Mouse (Mus musculus): Measurements from ENCODE around the gene T2. TPM values are rescaled to one million over a fixed set of nuclear protein-coding genes. Genes with fewer than 3 reads are reported as not detected.
"Not testable (repeated sequence)": the region's sequence is repeated elsewhere in the genome, so short reads cannot be mapped to it uniquely, and the experiment has no call there.

The T2 gene
- polyA plus RNA-seq, 1 experiment: 0.09 TPM

DNA sequence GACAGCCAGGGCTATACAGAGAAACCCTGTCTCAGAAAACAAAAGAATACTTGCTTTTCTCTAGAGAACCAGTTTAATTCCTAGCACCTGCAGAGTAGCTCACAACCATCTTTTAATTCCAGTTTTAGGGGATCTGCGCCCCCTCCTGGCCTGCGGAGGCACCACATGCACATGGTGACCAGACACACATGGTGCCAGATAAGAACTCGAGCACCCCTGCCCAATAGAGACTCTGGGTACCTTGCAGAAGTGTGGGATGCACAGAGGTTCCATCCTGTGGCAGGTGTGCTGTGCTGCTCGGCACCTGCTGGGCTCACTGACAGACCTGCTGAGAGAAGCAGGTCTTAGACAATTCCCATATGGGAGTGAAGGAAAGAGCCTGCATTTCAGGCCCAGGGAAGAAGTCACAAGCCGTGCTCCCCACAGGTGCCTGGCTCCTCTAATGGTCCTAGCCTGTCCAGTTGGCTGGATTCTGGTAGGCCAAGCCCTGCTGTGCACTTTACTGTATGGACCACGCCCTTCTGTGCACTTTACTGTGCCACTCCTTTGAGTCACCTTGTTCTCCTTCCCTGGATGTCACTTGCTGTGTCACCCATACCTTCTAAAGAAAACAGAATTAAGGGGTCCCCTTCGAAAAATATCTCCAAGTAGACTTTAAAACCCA lies 27.1 kb upstream of the T2 start:
- peak; percentile 43 for DNase-seq
- 92% methylated on average over 7 of the region's 7 CpGs for whole genome bisulfite sequencing
- no peaks in the 10 kb centered on the region for H3K4me1 ChIP-seq (replicated peaks; ENCODE audit: control insufficient read depth, insufficient read depth, low read length)

DNA sequence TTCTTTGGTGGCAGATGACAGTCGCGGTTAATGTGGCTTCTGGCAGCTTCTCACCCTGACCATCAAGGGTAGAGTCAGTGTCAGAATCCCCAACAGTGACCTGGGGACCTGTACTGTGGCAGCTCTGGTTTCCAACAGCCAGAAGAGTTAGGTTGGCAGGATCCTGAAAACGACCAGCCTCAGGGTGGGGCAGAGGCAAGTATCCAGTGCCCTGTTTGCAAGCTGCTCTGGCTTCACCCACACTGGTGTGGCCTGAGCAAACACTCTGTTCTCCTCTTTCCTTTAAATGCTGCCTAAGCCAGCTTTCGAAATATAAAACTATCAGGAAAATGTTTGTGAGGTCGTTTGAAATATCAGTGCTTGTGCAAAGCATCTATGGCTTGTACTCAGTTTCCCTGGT lies 25.2 kb upstream of the T2 start:
- Histone ChIP-seq H3K4me3 (ENCODE audit: control insufficient read depth, insufficient read depth, low read length) (no peak overlapping the region), H3K27ac (ENCODE audit: control insufficient read depth, insufficient read depth, low read length) (no peak overlapping the region), H3K36me3 (ENCODE audit: control insufficient read depth, insufficient read depth, low read length) (no peaks in the 10 kb centered on the region), H3K4me1 (replicated peaks; ENCODE audit: control insufficient read depth, insufficient read depth, low read length) (no peaks in the 10 kb centered on the region), H3K27me3 (ENCODE audit: control insufficient read depth, insufficient read depth, low read length) (no peaks in the 10 kb centered on the region)
- 76% methylated on average over 5 of the region's 5 CpGs for WGBS
- TF ChIP-seq POLR2A (IDR thresholded peaks at IDR 0.05; ENCODE audit: control insufficient read depth, extremely low read depth, insufficient read depth, low read length, poor library complexity) (no peak), CTCF (IDR thresholded peaks at IDR 0.05; ENCODE audit: borderline replicate concordance, control insufficient read depth, extremely low read depth, insufficient read depth, low read length, poor library complexity) (no peak)
- DNase-seq: no peak

More for the DNA sequence above, 27.1 kb upstream of the T2 start:
- Histone ChIP-seq H3K27ac (ENCODE audit: control insufficient read depth, insufficient read depth, low read length) (no peak overlapping the region), H3K36me3 (ENCODE audit: control insufficient read depth, insufficient read depth, low read length) (peaks cover 3% of the 10 kb centered on the region; the same call in 1 of the 2 replicates), H3K4me3 (ENCODE audit: control insufficient read depth, insufficient read depth, low read length) (no peak overlapping the region), H3K27me3 (ENCODE audit: control insufficient read depth, insufficient read depth, low read length) (no peaks in the 10 kb centered on the region)
- TF ChIP-seq POLR2A (IDR thresholded peaks at IDR 0.05; ENCODE audit: control insufficient read depth, extremely low read depth, insufficient read depth, low read length, poor library complexity) (no peak), CTCF (IDR thresholded peaks at IDR 0.05; ENCODE audit: borderline replicate concordance, control insufficient read depth, extremely low read depth, insufficient read depth, low read length, poor library complexity) (0 out of 2 replicates have a peak, but pooled peaks have one; percentile 39)

DNA sequence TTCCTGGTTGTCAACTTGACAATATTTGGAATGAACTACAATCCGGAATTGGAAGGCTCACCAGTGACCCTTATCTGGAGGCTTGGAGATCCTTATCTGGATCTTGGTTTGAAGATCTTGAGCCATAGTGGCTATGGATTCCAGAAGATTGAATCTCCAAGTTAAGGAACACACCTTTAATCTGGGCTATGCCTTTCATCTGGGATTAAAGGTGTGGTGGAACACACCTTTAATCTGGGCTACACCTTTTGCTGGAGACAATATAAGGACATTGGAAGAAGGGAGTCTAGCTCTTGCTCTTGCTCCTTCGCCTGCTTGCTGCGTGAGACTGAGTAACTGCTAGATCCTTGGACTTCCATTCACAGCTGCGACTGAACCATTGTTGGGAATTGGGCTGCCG lies 18.6 kb upstream of the T2 start, which contains the start of gene Prr18:
Prr18 (plus strand) TSS at position 301 of the 400 bp plus-strand sequence.
- not testable (repeated sequence) for DNase-seq; H3K27ac ChIP-seq (ENCODE audit: control insufficient read depth, insufficient read depth, low read length); H3K4me3 ChIP-seq (ENCODE audit: control insufficient read depth, insufficient read depth, low read length); H3K36me3 ChIP-seq (ENCODE audit: control insufficient read depth, insufficient read depth, low read length)
- 100% methylated on average over 1 of the region's 5 CpGs for WGBS
- peaks cover 16% of the 10 kb centered on the region; the same call in 1 of the 2 replicates for H3K27me3 ChIP-seq (ENCODE audit: control insufficient read depth, insufficient read depth, low read length)
- H3K4me1 ChIP-seq (replicated peaks; ENCODE audit: control insufficient read depth, insufficient read depth, low read length): peaks cover 11% of the 10 kb centered on the region

DNA sequence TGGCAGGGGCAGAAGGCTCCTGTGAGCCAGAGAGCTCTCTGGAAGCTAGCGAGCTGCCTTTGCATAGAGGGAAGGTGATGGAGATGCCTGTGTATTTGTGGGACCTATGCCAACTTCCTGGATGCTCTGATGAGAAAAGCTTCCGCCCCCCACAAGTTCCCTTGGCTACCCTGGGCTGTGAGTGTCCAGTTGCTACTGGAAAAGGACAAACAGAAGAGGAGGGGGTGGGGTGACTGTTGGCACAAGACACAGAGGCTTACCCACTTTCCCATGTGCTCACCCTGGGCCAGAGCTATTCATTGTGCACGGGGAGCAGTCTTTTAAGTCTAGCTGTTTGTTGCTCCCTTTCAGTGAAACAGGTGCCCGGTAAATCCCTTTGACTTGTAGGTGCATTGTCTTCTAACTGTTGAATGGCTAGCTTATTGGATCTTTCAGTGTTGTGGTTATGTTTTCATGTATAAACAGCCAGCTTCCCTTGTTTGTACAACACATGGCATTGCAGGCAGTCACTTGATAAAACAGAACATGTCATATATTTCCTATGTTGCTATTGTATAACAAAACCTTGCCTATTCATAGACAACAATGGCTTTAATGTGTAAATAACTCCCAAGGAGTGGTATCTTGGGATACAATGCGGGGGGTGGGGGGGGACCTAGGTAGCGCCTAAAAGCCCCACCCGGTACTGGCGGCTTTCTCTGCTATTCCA lies 16.0 kb upstream of the T2 start:
- H3K27me3 ChIP-seq (ENCODE audit: control insufficient read depth, insufficient read depth, low read length): peaks cover 16% of the 10 kb centered on the region; the same call in 1 of the 2 replicates
- H3K27ac ChIP-seq (ENCODE audit: control insufficient read depth, insufficient read depth, low read length): no peak overlapping the region
- no peak overlapping the region for H3K4me3 ChIP-seq (ENCODE audit: control insufficient read depth, insufficient read depth, low read length)
- TF ChIP-seq POLR2A (IDR thresholded peaks at IDR 0.05; ENCODE audit: control insufficient read depth, extremely low read depth, insufficient read depth, low read length, poor library complexity): no peak
- no peak for TF ChIP-seq CTCF (IDR thresholded peaks at IDR 0.05; ENCODE audit: borderline replicate concordance, control insufficient read depth, extremely low read depth, insufficient read depth, low read length, poor library complexity)
- no peak for DNase-seq
- WGBS: 51% methylated on average over 8 of the region's 8 CpGs
- peaks cover 16% of the 10 kb centered on the region for H3K4me1 ChIP-seq (replicated peaks; ENCODE audit: control insufficient read depth, insufficient read depth, low read length)
- no peaks in the 10 kb centered on the region for H3K36me3 ChIP-seq (ENCODE audit: control insufficient read depth, insufficient read depth, low read length)

DNA sequence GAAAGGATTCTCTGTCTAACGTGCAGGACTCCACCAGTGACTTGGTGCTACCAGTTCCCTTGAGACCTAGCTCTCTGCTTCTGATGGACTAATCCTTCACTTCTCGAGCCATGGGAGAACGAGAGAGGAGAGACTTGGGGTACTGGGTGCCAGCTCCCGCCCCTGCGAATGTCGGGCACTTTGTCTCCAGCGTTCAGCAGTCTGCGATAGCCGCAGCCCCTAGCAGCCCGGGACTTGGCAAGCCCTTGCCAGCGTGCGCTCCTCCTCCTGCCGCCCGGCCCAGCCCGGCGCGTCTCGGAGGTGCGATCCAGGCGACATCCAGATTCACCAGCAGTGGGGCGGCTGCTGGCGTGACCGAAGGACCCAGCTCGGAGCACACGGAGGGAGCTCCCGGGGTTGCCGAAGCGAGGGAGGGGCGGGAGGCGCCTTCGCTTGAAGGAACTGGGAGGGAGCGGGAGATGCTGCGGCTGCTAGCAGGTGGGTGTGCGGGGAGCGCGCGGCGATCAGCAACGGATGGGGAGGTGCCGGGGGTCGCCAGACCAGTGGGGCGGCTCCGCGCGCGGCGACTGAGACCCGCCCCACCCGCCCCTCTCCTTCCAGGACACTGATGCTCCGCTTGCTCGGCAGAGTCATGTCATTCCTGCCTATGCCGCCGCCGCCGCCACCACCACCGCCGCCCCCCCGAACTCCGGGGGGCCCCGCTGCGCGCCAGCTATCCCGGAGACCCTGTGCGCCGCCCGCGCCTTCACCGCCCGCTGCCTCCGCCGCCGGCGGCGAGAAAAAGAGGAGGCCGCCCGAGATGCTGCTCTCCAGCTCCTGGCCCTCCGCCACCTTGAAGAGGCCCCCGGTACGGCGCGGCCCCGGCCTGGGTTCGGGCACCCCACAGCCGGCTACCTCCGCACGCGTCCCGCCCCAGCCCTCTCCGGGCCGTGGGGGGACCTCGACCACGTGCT lies 15.1 kb upstream of the T2 start:
- TF ChIP-seq CTCF (IDR thresholded peaks at IDR 0.05; ENCODE audit: borderline replicate concordance, control insufficient read depth, extremely low read depth, insufficient read depth, low read length, poor library complexity): no peak
- no peak for TF ChIP-seq POLR2A (IDR thresholded peaks at IDR 0.05; ENCODE audit: control insufficient read depth, extremely low read depth, insufficient read depth, low read length, poor library complexity)
- no peaks in the 10 kb centered on the region for H3K36me3 ChIP-seq (ENCODE audit: control insufficient read depth, insufficient read depth, low read length)
- H3K4me3 ChIP-seq (ENCODE audit: control insufficient read depth, insufficient read depth, low read length): peak overlapping the region; percentile 28
- no peak overlapping the region for H3K27ac ChIP-seq (ENCODE audit: control insufficient read depth, insufficient read depth, low read length)
- DNase-seq: peak; percentile 13
- WGBS: 1% methylated on average over 89 of the region's 92 CpGs
- peaks cover 16% of the 10 kb centered on the region for H3K4me1 ChIP-seq (replicated peaks; ENCODE audit: control insufficient read depth, insufficient read depth, low read length)
- H3K27me3 ChIP-seq (ENCODE audit: control insufficient read depth, insufficient read depth, low read length): peaks cover 16% of the 10 kb centered on the region; the same call in 1 of the 2 replicates

DNA sequence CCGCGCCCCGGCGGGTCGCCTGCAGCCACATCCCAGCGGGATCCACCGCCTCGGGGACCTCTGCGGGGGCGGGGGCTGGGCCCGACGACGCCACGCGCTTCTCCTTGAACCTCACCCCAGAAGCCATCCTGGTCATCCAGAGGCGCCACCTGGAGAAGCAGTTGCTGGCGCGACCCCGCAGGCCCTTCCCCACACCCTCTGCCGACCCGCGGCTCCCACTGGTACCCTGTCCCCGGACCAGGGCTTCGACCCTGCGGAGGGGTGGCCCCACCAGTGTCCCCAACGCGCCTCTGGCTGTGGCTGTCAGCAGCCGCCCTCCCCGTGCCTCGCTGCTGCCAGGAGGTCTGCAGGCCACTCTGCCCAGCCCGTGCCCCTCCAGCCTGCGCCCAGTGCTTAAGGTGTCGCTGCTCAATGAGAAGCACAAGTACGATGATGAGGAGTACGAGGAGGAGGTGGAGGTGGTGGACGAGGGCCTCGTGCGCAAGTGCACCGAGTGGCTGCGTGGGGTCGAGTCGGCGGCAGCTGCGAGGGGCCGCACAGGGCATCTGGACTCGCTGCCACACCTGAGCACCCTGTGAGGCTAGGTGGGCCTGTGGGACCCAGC lies 14.3 kb upstream of the T2 start:
- no peak for DNase-seq
- 37% methylated on average over 46 of the region's 46 CpGs for WGBS
- Histone ChIP-seq H3K4me3 (ENCODE audit: control insufficient read depth, insufficient read depth, low read length) (peak overlapping the region; percentile 28), H3K4me1 (replicated peaks; ENCODE audit: control insufficient read depth, insufficient read depth, low read length) (peaks cover 16% of the 10 kb centered on the region), H3K27ac (ENCODE audit: control insufficient read depth, insufficient read depth, low read length) (no peak overlapping the region), H3K36me3 (ENCODE audit: control insufficient read depth, insufficient read depth, low read length) (no peaks in the 10 kb centered on the region), H3K27me3 (ENCODE audit: control insufficient read depth, insufficient read depth, low read length) (peaks cover 16% of the 10 kb centered on the region; the same call in 1 of the 2 replicates)
- no peak for TF ChIP-seq CTCF (IDR thresholded peaks at IDR 0.05; ENCODE audit: borderline replicate concordance, control insufficient read depth, extremely low read depth, insufficient read depth, low read length, poor library complexity)
- no peak for TF ChIP-seq POLR2A (IDR thresholded peaks at IDR 0.05; ENCODE audit: control insufficient read depth, extremely low read depth, insufficient read depth, low read length, poor library complexity)

Measured in thymus, adult 2 months (tissue).